Mouse (Mus musculus) heart, postnatal 0 days (tissue): Measurements from ENCODE around the gene Dixdc1.

Experiments
- CTCF ChIP-seq: IDR thresholded peaks from 2 replicates; pipeline ENCODE4 v1.5.1; 2016; ENCODE audit warnings: antibody characterized with exemption, control low read depth, low read depth
- EP300 ChIP-seq: IDR thresholded peaks from 2 replicates; pipeline ENCODE4 v1.6.1; 2016; ENCODE audit warnings: antibody characterized with exemption, low read depth

GRCm38 (mm10) chr9:50723406-50723805 is 15.9 kb downstream of the Dixdc1 start:
- TF ChIP-seq EP300 (no peak), CTCF (no peak)
